Mouse (Mus musculus) hindbrain, embryonic 12.5 days (tissue): ENCODE data around the gene Tom1l2. TPM values are rescaled to one million over a fixed set of nuclear protein-coding genes. Genes with fewer than 3 reads are reported as not detected.
A peak's percentile ranks its signal among the peaks of the same experiment; 100 is the strongest.

ENCODE experiments used
- ATAC-seq: fragments of 200-750 bp; cut with Nextera tagmentation; 2 replicates; pipeline ENCODE4 v1.8.0; 2017; ENCODE audit warnings: moderate TSS enrichment; ENCODE audit not compliant: low FRiP score
- H3K27ac ChIP-seq: fragments of 300-500 bp; sonication (generic); 2 replicates; pipeline ENCODE4 v1.5.1; 2016; ENCODE audit warnings: mild to moderate bottlenecking
- H3K27me3 ChIP-seq: fragments of 300-500 bp; sonication (generic); 2 replicates; pipeline ENCODE4 v1.6.1; 2016; ENCODE audit warnings: mild to moderate bottlenecking
- H3K36me3 ChIP-seq: fragments of 300-500 bp; sonication (generic); 2 replicates; pipeline ENCODE4 v1.6.1; 2016; ENCODE audit warnings: mild to moderate bottlenecking
- H3K4me1 ChIP-seq: fragments of 300-500 bp; sonication (generic); 2 replicates; pipeline ENCODE4 v1.6.1; 2016
- H3K4me2 ChIP-seq: fragments of 300-500 bp; sonication (generic); replicated peaks from 2 replicates; pipeline ENCODE4 v1.6.1; 2016; ENCODE audit warnings: mild to moderate bottlenecking
- H3K4me3 ChIP-seq: fragments of 300-500 bp; sonication (generic); 2 replicates; pipeline ENCODE4 v1.5.1; 2016; ENCODE audit warnings: mild to moderate bottlenecking
- H3K9ac ChIP-seq: fragments of 300-500 bp; sonication (generic); 2 replicates; pipeline ENCODE4 v1.6.1; 2016; ENCODE audit warnings: mild to moderate bottlenecking, moderate library complexity
- H3K9me3 ChIP-seq: fragments of 300-500 bp; sonication (generic); replicated peaks from 2 replicates; pipeline ENCODE4 v1.6.1; 2016; ENCODE audit warnings: mild to moderate bottlenecking
- WGBS: fragments of 180-500 bp; shearing (Covaris S2); methylation state at CpG from one replicate; pipeline ENCODE4 v1.1.7; 2016; 5-methylcytosine and 5-hydroxymethylcytosine counted together
- polyA plus RNA-seq: library from polyadenylated mRNA; unstranded; fragments of >200 nt; fragmentation: Nextera tagmentation; extraction: Ambion mirVana; gene quantifications from 2 replicates; pipeline ENCODE4 v1.2.1, GENCODE M21; 2016

Gene Tom1l2
- polyA plus RNA-seq, 1 experiment from 2014 or later = 40.8 TPM

DNA sequence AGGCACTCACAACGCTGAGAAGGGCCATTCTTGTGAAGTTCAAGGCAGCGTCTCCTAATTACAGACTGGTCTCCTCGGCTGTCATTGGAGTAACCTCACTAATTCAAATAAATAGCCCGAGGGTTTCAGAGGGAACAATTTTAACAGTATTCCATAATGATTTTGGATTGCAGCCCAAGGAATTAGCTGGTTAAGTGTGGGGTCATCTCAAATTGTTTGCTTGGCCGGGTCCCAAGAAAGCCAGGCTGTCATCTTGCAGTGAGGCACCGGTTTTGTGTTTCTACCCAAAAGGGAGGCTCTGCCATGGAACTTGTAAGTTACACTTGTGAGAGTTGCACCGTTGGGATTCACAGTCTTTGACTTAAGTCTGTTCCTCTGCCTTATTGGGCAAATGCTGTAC is 36.5 kb downstream of the Tom1l2 start:
- Histone ChIP-seq H3K27ac (no peak overlapping the region), H3K4me2 (no peak overlapping the region), H3K27me3 (no peaks in the 10 kb centered on the region), H3K4me3 (no peak overlapping the region), H3K9ac (no peak overlapping the region), H3K9me3 (no peaks in the 10 kb centered on the region), H3K4me1 (peaks cover 45% of the 10 kb centered on the region), H3K36me3 (no peaks in the 10 kb centered on the region)
- whole genome bisulfite sequencing = 64% methylated on average over 7 of the region's 7 CpGs
- ATAC-seq = no peak

DNA sequence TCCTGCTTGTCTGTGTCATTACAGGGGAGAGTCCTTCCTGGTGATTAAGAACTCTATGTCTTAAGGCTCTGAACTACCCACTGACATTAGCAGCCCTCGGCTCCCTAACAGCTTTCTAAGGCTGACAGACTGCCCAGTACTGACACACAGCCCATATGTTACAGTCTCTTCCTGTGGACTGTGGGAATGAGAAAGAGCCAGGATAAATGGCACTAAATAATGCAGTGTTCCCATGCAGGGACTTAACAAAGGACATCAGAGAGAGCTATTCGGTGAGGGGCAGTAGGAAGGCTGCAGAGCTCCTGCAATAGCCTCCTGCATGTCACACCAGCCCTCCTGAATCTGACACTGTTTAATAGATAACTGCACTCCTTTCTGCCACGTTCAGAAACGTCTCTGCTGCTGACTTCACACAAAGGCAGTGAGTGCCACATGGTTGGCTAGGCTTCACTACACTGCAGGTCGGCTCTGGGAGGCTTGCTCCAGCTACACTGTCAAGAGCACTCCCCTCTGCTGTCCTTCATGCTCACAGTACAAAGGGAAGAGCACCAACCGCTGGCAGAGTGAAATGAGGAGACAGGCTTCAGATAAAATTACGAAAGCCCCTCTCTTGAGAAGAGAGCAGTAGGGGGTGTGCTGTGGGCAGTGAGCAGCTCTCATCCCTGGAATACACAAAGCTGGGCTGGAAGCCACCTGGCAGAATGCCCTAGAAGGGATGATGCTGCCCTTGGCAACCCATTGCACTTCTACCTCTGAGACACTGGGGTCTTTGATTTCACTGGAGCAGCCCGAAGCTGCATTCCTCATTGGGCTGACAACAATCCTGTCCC is 41.5 kb downstream of the Tom1l2 start:
- H3K4me3 ChIP-seq = no peak overlapping the region
- 6% methylated on average over 8 of the region's 8 CpGs for WGBS
- H3K9ac ChIP-seq = peak overlapping the region; percentile 46
- peak overlapping the region; percentile 20; the same call in 1 of the 2 replicates for H3K4me2 ChIP-seq
- peaks cover 32% of the 10 kb centered on the region for H3K4me1 ChIP-seq
- peak; percentile 94 for ATAC-seq
- no peaks in the 10 kb centered on the region for H3K36me3 ChIP-seq
- H3K27me3 ChIP-seq = no peaks in the 10 kb centered on the region
- H3K9me3 ChIP-seq = no peaks in the 10 kb centered on the region
- H3K27ac ChIP-seq = peak overlapping the region; percentile 95

DNA sequence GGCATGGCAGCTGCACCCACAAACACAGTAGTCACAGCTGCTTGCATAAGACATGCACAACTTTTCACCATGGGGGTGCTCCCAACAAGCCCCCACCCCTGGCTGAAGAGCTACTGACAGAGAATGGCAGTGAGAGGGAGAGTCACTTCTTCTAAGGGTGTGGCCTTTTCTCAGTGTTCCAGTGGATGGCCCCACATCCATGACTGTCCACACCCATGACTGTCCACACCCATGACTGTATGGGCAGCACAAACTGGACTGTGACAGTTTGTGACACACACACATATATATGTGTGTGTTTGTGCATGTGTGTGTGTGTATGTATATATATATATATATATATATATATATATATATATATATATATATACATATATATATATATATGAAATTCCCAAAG is 42.8 kb downstream of the Tom1l2 start:
- H3K36me3 ChIP-seq = no peaks in the 10 kb centered on the region
- ATAC-seq = no peak
- H3K27ac ChIP-seq = peak overlapping the region; percentile 48; the same call in 1 of the 2 replicates
- no peak overlapping the region for H3K4me3 ChIP-seq
- H3K9ac ChIP-seq = no peak overlapping the region
- H3K9me3 ChIP-seq = no peaks in the 10 kb centered on the region
- no peak overlapping the region for H3K4me2 ChIP-seq
- no peaks in the 10 kb centered on the region for H3K27me3 ChIP-seq
- H3K4me1 ChIP-seq = peaks cover 42% of the 10 kb centered on the region

DNA sequence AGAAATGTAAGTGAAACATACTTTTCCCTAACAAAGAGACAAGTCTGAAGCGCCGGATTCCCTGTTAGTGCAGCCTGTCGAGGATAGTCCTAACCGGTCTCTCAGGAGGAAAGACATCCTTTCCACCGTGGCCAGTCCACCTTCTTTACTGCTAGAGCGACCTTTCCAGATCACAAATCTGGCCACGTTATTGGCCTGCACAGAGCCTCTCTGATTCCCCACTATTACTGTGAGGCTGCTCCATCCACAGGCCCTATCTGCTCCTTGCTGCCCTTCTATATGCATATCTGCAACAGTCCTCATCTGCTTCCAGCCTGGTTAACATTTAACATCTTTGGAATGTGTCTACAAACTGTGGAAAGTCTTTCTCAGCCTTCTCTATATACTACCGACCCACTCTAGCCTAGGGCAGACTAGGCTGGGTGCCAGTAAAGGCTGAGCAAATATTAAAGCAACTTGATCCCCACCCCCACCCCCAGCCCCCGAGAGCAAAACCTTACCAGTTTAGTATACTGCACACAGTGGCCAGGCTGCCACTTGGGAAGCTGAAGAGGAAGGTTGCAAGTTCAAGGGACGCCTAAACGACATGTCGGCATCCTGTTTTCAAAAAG is 44.1 kb downstream of the Tom1l2 start:
- H3K9ac ChIP-seq = no peak overlapping the region
- H3K4me3 ChIP-seq = no peak overlapping the region
- peak overlapping the region; percentile 44; the same call in 1 of the 2 replicates for H3K27ac ChIP-seq
- WGBS = 78% methylated on average over 12 of the region's 12 CpGs
- H3K4me2 ChIP-seq = no peak overlapping the region
- H3K4me1 ChIP-seq = peaks cover 42% of the 10 kb centered on the region
- H3K27me3 ChIP-seq = no peaks in the 10 kb centered on the region
- ATAC-seq = no peak
- H3K36me3 ChIP-seq = no peaks in the 10 kb centered on the region
- no peaks in the 10 kb centered on the region for H3K9me3 ChIP-seq

DNA sequence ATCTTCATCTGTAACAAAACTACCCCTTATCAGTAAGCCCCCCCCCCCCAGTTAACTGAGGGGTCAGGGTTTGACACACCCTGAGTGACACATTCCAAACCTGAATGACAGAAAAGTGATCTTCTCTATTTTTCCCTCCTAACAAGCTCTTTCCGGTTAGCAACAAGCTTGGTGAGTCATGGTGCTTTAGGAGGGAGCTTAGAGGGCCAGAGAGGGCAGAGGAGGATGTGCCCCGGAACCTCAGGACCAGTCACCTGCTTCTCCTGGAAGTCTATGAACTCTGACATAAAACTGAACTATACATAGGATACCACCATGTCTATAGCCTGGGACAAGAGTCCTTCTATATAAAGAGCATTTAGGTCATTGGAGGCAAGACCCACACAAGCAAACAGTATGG is 44.6 kb downstream of the Tom1l2 start:
- Histone ChIP-seq H3K4me1 (peaks cover 43% of the 10 kb centered on the region), H3K27ac (peak overlapping the region; percentile 44; the same call in 1 of the 2 replicates), H3K36me3 (no peaks in the 10 kb centered on the region), H3K4me3 (no peak overlapping the region), H3K9me3 (no peaks in the 10 kb centered on the region), H3K27me3 (no peaks in the 10 kb centered on the region), H3K9ac (no peak overlapping the region), H3K4me2 (no peak overlapping the region)
- 77% methylated on average over 2 of the region's 2 CpGs for WGBS
- no peak for ATAC-seq

DNA sequence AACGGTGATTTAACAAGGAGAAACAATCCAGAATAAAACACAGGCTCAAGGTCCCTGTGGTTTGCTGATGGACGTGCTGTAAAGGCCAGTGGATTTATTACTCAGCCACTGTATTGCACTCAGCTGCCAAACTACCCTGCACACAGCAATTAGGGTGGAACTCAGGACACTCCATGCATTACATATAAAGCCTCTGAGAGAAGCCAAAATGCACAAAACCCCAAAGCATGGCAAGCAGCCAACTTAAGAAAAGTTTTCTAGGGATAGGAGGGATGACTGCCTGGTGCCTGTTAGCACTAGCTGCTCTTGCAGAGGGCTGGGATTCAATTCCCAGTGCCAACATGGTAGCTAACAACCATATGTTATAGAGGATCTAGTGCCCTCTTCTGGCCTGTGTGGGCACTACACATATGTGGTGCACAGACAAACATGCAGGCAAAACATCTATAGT is 45.3 kb downstream of the Tom1l2 start:
- Histone ChIP-seq H3K4me1 (peaks cover 46% of the 10 kb centered on the region), H3K27ac (no peak overlapping the region), H3K27me3 (no peaks in the 10 kb centered on the region), H3K9me3 (no peaks in the 10 kb centered on the region), H3K4me2 (no peak overlapping the region), H3K36me3 (no peaks in the 10 kb centered on the region), H3K9ac (no peak overlapping the region), H3K4me3 (no peak overlapping the region)
- no peak for ATAC-seq
- WGBS = 84% methylated on average over 2 of the region's 2 CpGs

DNA sequence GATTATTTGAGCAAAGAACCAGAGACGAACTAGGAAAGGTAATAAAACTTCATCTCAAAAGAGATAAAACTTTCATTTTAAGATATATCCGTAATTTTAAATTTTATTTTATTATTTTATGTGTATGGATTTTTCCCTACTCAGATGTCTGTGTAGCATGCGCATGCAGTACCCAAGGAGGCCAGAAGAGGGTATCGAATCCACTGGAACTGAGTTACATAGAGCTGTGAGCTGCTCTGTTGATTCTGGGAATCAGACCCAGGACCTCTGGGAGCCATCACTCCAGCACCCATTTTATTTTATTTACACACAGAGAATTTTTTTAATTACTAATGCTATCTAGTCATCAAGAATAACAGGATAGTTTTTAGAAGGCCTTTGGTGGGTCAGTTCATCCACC is 45.9 kb downstream of the Tom1l2 start:
- 65% methylated on average over 4 of the region's 4 CpGs for WGBS
- Histone ChIP-seq H3K4me1 (peaks cover 46% of the 10 kb centered on the region), H3K9me3 (no peaks in the 10 kb centered on the region), H3K27ac (no peak overlapping the region), H3K27me3 (no peaks in the 10 kb centered on the region), H3K4me2 (no peak overlapping the region), H3K4me3 (no peak overlapping the region), H3K36me3 (no peaks in the 10 kb centered on the region), H3K9ac (no peak overlapping the region)
- no peak for ATAC-seq

DNA sequence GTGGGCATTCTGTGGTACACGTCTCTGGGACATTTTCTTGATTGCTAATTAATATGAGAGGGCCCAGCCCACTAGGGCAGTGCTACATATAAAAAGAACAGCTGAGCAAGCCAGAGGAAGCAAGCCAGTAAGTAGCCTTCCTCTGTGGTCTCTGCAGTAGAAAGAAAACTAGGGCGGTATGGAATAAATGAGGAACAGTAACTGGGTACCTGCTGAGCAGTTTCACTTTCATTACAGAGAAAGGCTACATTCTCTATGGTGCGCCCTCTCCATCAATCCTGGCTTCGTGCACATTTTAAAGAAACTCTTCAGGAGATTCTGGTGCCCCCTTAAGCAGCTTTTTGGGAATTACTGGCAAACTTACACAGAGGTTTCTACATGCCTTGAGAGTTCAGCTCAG is 47.1 kb downstream of the Tom1l2 start:
- H3K4me1 ChIP-seq = peaks cover 46% of the 10 kb centered on the region

DNA sequence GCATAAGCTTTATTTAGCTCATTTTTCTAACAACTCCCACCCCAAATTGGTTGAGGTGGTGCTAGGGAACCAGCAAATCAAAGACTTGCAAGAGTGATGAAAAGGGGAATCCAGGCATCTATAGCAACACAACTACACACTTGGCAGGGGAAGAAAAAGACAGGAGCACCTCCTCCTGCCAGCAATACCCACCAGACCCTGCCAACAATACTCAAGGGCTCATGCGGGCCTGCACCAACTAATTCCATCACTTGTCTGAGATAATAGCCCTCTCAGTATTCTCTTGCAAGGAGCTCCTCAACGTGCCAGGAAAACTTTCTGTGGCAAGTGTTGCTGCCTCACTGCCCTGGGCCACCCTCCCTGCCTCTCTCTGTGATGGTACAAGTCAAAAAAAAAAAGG is 49.2 kb downstream of the Tom1l2 start:
- no peak for ATAC-seq
- WGBS = 72% methylated on average over 2 of the region's 2 CpGs
- Histone ChIP-seq H3K27ac (no peak overlapping the region), H3K4me2 (no peak overlapping the region), H3K36me3 (no peaks in the 10 kb centered on the region), H3K9ac (no peak overlapping the region), H3K9me3 (no peaks in the 10 kb centered on the region), H3K4me1 (peaks cover 43% of the 10 kb centered on the region), H3K27me3 (no peaks in the 10 kb centered on the region), H3K4me3 (no peak overlapping the region)

More for the DNA sequence above, 47.1 kb downstream of the Tom1l2 start:
- no peak overlapping the region for H3K4me3 ChIP-seq
- no peak overlapping the region for H3K4me2 ChIP-seq
- H3K9ac ChIP-seq = no peak overlapping the region
- WGBS = 54% methylated on average over 4 of the region's 4 CpGs
- H3K27me3 ChIP-seq = no peaks in the 10 kb centered on the region
- peak overlapping the region; percentile 52; the same call in 1 of the 2 replicates for H3K27ac ChIP-seq
- H3K9me3 ChIP-seq = no peaks in the 10 kb centered on the region
- ATAC-seq = no peak
- no peaks in the 10 kb centered on the region for H3K36me3 ChIP-seq

DNA sequence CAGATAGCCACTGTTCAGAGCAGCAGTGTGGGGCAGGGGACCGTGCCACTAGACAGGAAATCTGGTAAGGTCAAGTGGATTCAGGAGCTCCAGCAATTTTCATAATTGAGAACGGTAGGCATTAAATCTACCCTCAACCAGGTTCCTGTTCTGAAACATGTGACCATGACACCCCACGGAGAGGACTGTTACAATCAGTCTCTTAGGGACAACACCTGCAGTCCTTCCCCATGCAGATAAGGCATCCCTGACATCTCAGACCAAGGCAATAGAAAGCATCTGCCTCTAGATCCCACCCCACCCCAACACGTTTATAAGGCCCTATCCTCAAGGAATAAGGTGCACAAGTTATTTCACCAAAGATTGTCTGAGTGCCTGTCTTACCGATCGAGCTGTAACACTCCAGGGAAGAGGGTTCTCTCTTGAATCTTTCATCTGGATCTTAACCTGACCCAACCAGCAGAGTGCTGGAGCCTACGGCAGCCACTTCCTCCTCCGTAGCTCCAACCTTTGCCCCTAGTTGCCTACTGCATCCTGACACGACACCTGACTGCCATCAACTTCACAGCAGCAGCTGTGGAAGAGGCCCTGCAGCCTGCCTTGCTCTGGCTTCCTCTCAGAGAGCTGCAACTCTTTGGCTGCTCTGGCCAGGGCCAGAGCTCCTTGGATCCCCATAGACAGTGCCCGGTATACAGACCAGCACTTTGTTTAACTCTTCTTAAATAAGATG is 50.2 kb downstream of the Tom1l2 start:
- Histone ChIP-seq H3K9ac (peak overlapping the region; percentile 4; the same call in 1 of the 2 replicates), H3K9me3 (no peaks in the 10 kb centered on the region), H3K36me3 (no peaks in the 10 kb centered on the region), H3K27ac (peak overlapping the region; percentile 82), H3K4me2 (no peak overlapping the region), H3K27me3 (no peaks in the 10 kb centered on the region), H3K4me3 (no peak overlapping the region), H3K4me1 (peaks cover 37% of the 10 kb centered on the region)
- no peak for ATAC-seq
- 75% methylated on average over 10 of the region's 10 CpGs for WGBS

DNA sequence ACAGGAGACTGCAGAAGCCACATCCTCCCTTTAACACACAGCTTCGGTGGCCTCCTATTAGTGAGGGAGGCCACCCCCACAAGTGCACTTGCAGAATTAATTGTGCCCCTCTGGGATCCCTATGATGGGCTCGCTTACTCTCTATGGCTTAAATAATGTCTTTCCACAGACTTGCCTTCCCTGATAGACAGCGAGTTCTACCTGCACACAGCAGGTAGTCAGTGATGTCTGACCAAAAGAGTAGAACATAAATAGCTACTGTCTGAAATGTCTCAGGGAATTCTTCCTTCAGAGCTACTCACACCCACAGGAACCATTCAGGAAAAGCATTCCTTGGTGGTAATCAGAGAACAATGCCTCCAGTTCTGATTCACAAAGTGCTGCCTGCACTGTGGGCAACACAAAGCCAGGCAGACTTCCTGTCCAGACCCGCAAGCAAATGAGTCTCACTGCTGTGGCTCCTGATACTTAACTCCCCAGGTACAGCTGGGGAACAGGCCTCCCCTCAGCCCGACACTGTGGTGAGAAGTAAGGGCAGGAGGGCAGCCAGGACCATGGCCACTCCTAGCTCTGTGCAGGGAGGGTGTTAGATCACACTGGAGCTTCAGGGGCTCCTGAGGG is 51.0 kb downstream of the Tom1l2 start:
- Histone ChIP-seq H3K9ac (peak overlapping the region; percentile 4), H3K4me1 (peaks cover 37% of the 10 kb centered on the region), H3K27me3 (no peaks in the 10 kb centered on the region), H3K9me3 (no peaks in the 10 kb centered on the region), H3K4me3 (no peak overlapping the region), H3K4me2 (no peak overlapping the region), H3K36me3 (no peaks in the 10 kb centered on the region), H3K27ac (peak overlapping the region; percentile 82)
- ATAC-seq = no peak
- WGBS = 32% methylated on average over 5 of the region's 5 CpGs

DNA sequence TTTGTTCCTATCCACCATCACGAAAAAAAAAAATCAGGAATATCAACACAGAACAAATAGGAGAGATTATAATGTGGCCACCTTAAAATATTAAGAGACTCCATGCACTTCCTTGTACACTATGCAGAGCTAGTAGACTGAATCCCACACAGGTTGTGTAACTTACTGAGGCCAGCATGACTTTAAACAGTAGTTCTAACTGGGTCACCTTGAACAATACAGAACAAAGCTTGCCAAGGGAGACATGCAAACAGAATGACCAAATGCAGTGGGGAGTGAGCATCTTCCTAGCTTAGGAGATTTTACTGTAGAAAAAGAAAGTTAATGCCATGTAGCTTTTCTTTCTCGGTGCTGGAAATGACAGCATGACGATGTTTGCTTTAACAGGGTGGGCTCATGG is 52.4 kb downstream of the Tom1l2 start:
- Histone ChIP-seq H3K4me2 (no peak overlapping the region), H3K9ac (no peak overlapping the region), H3K9me3 (no peaks in the 10 kb centered on the region), H3K4me3 (no peak overlapping the region), H3K27ac (0 out of 2 replicates have a peak overlapping the region, but pooled peaks have one; percentile 82), H3K4me1 (peaks cover 41% of the 10 kb centered on the region), H3K36me3 (no peaks in the 10 kb centered on the region), H3K27me3 (no peaks in the 10 kb centered on the region)
- no peak for ATAC-seq
- 82% methylated on average over 3 of the region's 3 CpGs for WGBS
